Mouse (Mus musculus): ENCODE data around the gene Nin.

GRCm38 (mm10) chr12:69998186-69998983 is 115.1 kb downstream of the Nin start:
- no peak for TF ChIP-seq CTCF (IDR thresholded peaks at IDR 0.05; ENCODE audit: low read depth, low read length)
- TF ChIP-seq POLR2A (IDR thresholded peaks at IDR 0.05; ENCODE audit: extremely low read depth, insufficient read depth, low read length) = no peak
